Mouse (Mus musculus) megakaryocyte progenitor cell, adult 5-6 weeks (primary cell): Measurements from ENCODE around the gene Antxr1. TPM values are rescaled to one million over a fixed set of nuclear protein-coding genes. Genes with fewer than 3 reads are reported as not detected.

ENCODE experiments used
- ATAC-seq: replicated peaks from 2 replicates; pipeline ENCODE4 v1.8.0; 2016; ENCODE audit warnings: mild to moderate bottlenecking, moderate TSS enrichment, inconsistent platforms; ENCODE audit not compliant: poor library complexity
- total RNA-seq, 2 experiments: library from RNA; stranded (forward) in 1 of 2; stranded (reverse) in 1 of 2; fragments of 157-497, 149-512 nt in 1 of 2; fragments of 200-1000 nt in 1 of 2; gene quantifications; 2 replicates each; pipeline versions ENCODE4 v1.2.3 to v1.2.4; 2015 to 2017

Gene Antxr1
- total RNA-seq, 2 experiments from 2014 or later: 0.08 to 1.2 TPM

- no peak for ATAC-seq
Observed at GRCm38 (mm10) chr6:87150471-87150870, 185.2 kb downstream of the Antxr1 start.

DNA sequence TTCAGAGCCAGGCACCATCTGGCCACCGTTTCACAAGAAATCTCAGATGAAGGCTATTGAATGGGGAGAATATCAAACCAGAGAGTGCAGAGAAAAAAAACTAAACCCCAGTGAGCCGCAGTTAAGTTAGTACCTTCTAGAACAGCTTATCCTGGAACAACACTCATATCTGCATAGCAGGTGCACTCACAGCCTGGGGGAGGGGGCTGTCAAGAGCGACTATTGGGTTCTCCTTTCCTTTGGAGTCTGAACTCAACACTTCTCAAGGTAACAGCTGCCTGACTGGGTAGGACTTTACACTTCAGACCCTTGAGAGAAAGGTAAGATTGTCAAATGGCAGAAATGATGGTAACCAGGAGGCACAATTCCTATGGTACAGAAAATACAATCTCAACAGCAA is 187.7 kb downstream of the Antxr1 start:
- no peak for ATAC-seq

DNA sequence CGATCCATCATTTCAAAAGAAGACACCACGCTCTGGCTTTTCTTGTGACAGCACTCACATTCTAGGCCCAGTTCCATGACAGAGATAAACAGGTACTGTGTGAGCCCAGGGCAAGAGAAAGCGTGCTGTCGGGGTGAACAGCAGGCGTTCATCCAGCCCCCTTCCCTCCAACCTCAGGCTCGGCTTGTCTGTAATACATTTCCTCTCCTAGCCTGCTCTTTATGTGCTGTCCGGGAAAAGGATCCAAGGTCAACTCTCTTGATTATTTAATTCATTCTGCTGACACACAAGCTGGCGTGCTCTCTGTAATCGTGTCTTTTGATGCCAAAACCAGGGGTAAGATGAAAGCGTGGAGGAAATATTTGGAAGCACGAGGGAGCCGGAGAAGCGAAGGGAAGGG is 192.0 kb downstream of the Antxr1 start:
- ATAC-seq: no peak

DNA sequence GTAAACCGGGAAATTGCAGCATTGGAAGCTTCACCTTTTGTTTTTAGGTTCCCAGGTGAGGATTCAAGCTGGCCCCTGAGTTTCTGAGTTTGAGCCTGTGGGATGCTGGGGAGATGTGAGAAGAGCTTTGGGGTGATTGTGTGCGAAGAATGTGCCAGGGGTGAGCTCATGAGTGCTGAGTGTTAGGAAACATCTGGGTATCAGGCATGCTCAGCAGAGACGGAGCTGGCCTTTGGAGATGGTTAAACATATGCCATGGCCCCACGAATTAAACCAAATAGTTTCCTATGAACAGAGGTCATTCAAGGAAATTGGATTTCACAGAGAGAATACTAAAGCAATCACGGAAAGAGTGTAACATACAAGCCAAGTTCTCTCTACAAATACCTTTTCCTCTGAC is 193.4 kb downstream of the Antxr1 start:
- no peak for ATAC-seq

DNA sequence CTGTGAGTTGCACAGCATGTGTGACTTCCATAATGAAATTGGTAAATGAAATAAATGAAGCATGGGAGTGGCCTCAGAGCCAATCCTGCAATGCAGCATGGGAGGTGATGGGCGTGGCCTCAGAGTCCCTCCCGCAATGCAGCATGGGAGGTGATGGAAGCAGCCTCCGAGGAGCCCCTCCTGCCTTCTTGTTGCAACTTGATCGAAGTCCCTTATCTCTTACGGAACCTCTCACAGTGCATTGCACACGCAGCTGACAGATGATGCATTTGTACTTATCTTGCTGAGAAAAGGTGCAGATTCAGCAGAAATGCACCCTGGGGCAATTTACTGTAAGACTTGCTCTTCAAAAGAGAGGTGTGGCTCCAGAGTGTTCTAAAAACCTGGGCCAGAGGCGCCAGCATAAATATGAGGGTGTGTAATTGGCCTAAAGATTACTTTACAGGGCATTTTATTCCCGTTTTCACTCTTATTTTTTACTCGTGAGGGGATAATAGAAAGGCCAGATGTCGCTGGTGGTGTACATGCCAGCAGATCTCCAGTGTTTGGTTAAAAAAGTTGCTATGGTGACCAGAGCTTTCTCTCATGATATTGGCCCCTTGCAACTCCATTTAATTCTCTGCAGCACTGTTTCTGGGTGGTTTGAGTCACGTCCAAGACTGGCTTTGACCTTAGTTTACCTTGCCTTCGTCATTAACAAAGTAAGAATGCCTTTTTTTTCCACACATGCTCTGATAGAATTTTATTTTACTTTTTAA is 195.6 kb downstream of the Antxr1 start:
- ATAC-seq: peak; percentile 65

- no peak for ATAC-seq
Observed at GRCm38 (mm10) chr6:87138479-87138878, 197.1 kb downstream of the Antxr1 start.

- ATAC-seq: no peak
Observed at GRCm38 (mm10) chr6:87133966-87134546, 201.6 kb downstream of the Antxr1 start.

DNA sequence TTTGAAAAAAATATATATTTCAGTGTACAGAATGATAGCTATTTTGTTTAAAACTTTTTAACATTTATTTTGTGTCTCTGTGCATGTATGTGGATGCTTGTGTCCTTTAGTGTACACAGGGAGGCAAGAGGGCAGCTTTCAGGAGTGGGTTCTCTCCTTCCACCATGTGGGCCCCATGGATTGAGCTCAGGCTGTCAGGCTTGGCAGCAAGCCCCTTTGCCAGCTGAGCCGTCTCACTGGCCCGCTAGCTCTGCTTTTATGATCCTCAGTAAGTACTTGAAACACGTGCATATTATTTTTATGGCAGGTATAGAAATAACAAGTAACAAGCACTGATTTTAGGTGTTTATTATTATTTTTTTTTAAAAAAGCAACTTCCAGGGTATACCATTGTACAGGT is 202.1 kb downstream of the Antxr1 start:
- no peak for ATAC-seq

DNA sequence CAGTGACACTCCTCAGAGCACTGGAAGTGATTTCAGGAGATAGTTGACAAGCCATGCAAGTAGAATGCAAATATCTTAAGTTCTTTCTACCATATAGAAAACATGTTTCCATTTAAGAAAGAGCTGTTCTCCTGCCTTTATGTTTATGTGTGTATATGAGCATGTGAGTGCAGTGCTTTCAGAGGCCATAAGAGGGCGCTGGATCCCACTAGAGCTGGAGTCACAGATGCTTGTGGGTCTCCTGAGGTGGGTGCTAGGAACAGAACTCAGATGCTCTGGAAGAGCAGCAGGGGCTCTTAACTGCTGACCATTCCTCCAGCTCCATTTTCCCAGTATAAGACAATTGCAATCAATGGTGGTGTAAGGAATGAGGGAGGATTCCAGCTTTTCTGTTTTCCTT is 204.5 kb downstream of the Antxr1 start:
- no peak for ATAC-seq

DNA sequence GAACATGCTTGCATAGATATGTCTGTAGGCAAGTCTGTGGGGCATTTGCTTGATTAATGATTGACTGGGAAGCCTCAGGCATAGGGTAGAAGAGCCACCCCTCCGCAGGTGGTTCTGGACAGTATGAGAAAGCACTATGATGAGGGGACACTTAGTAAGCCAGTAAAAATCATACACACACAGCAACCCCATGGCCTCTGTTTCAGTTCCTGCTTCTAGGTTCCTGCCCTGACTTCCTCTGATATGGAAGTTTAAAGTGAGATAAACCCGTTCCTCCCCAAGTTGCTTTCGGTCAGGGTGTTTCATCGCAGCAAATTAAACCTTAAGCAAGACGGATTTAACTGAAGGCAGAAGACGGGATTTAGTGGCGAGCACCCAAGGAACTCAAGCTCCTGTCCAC is 205.0 kb downstream of the Antxr1 start:
- no peak for ATAC-seq

DNA sequence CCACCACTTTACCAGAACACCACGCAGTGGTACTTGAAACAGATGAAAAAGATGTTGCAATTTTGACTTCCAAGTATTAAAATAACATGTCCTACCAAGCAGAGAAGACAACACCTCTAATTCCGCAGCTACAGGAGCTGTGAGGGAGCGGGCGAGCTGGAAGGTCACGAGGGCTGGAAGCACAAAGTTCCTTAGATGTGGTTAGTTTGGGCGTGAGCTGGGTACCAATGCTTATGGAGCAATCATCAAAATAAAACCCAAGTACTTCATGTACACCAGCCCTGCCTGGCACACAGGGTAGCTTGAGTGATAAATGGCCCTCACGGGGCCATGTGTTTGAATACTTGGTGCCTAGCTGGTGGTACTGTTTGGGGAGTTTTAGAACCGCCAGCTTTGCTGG is 205.8 kb downstream of the Antxr1 start:
- ATAC-seq: 0 out of 2 replicates have a peak, but pooled peaks have one; percentile 9

- no peak for ATAC-seq
Observed at GRCm38 (mm10) chr6:87127049-87127753, 208.4 kb downstream of the Antxr1 start.

- ATAC-seq: no peak
Observed at GRCm38 (mm10) chr6:87123973-87124372, 211.6 kb downstream of the Antxr1 start.

GRCm38 (mm10) chr6:87123406-87123805 is 212.2 kb downstream of the Antxr1 start:
- no peak for ATAC-seq

GRCm38 (mm10) chr6:87121961-87122360 is 213.7 kb downstream of the Antxr1 start:
- no peak for ATAC-seq

- 0 out of 2 replicates have a peak, but pooled peaks have one; percentile 23 for ATAC-seq
Observed at GRCm38 (mm10) chr6:87120661-87121060, 215.0 kb downstream of the Antxr1 start.

DNA sequence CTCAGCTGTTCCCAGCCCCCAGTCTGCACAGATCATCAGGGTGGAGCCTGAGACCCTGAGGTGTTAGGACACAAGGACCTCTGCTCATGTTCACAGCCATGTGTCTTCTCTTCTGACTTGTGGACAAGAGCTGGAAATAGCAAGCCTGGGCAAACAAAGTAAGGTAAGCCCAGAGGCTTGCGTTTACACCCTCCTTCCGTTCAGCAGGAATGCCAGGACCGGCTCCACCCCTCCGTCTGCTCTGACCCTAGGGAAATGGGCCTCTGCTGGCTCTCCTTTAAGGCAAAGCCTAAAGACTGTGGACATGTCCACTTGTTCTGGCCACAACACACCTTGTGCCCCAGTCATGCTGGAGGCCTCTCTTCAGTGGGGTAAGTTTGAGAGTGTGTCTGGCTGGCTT is 215.6 kb downstream of the Antxr1 start:
- ATAC-seq: no peak

DNA sequence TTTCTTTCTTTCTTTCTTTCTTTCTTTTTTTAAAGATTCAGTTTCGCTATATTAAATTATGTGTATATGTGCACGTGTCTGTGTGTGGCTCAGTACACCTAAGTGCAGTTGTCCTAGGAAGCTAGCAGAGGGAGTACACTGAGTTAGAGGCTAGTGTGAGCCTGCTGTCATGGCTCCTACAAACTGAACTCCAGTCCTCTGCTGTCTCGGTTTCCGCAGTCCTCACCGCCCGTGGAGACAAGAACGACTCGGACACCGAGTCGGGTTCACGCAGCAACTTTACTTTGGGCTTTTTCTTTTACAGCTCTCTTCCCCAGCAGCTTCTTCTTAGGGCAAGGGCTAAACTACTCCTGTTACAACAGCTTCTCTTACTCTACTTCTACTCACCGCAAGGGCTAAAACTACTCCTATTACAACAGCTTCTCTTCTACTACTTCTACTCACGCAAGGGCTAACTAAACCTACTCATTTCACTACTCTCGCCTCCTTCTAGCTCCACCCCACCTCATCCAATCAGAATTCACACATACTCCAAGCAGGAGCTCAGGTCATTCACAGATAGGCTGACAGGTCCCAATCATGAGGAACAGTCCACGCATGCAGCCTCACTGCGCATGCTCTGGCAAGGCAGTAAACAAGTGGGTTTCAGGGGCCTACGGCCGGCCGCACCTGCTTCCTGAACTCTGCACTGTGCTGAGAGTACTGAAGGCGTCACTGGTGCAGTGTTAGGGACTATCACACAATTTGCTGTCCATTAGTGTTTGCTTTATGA is 216.4 kb downstream of the Antxr1 start:
- peak; percentile 80 for ATAC-seq

- ATAC-seq: no peak
Observed at GRCm38 (mm10) chr6:87116596-87116995, 219.0 kb downstream of the Antxr1 start.

- ATAC-seq: no peak
Observed at GRCm38 (mm10) chr6:87115981-87116380, 219.6 kb downstream of the Antxr1 start.

GRCm38 (mm10) chr6:87112125-87112524 is 223.5 kb downstream of the Antxr1 start:
- ATAC-seq: no peak
